Mouse (Mus musculus): Measurements from ENCODE around the gene Hk1.

DNA sequence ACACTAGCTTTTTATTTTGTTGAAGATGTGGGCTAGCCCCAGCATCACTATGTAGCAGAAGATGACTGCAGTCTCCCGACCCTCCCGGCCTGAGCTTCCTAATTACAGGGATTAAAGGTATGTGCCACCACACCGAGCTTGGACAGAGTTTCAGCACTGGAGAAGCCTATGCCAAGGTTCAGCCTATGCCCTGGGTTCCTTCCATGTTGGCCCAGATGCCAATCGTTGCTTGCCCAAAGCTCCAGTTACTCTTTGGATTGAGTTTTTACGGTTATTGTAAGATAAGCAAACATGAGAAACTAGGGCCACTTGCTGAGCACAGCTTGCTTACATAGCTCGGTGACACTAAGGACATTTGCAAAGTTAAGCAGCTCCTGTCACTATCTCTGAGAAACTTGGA, 74.6 kb downstream of the Hk1 start:
- TF ChIP-seq CTCF (conservative IDR thresholded peaks at IDR 0.05; ENCODE audit: low read length) (no peak), NANOG (IDR thresholded peaks at IDR 0.05; ENCODE audit: borderline replicate concordance, low read length) (no peak)

Data from E14TG2a.4 (cell line).